Mouse (Mus musculus): ENCODE data around the gene Cfap299. TPM values are rescaled to one million over a fixed set of nuclear protein-coding genes. Genes with fewer than 3 reads are reported as not detected.
"Not testable (repeated sequence)": the region's sequence is repeated elsewhere in the genome, so short reads cannot be mapped to it uniquely, and the experiment has no call there.

The Cfap299 gene
- total RNA-seq, 2 experiments from 2014 or later = 0.48 to 1.7 TPM

DNA sequence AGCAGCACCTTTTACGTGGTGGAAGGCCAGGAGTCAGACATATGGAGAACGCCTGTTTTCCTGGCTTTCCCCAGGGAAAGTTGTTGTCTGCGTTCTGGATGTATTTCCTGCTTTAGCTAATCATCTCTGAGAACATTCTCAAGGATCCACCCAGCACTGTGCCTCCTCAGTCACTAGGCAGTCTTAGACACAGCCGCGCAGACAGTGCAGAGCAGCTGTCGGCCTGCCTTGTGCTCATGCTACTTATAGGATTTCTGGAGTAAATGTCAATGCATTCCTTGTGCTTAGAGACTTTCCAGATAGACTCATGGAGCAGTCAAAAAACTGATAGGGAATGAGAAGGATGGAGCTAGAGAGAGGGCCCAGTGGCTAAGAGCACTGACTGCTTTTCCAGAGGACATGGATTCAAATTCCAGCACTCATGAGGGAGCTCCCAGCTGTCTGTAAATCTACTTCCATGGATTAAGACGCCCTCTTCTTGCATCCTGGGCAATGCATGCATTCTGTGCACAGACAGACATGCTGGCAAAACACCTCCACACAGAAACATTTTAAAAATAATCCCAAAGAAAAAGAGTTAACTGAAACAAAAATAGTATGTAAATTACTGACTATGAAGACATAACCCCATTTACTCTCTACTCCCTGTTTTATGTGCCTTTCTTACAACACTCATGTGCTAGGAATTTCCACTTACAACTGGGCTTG is 193.3 kb downstream of the Cfap299 start:
- no peak for DNase-seq (ENCODE audit: low spot score in 2 of 2)

DNA sequence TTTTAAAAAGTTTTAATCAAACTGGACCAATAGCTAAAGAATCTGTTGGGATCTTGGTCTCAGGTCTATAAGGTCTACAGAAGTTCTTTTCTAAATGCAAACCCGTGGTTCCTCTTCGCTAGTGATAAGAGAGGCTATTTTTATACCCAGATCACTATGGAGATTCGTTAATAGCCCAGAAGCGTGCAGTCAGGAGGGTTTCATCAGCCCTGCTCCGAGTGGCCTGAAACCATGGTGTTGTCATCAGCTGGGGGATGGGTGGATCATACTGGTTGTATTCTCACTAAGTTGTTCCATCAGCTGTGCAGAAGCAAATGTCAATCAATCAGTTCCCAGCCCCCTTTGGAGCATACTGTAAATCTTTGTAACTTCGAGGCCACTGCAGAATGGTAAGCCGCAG is 193.9 kb downstream of the Cfap299 start:
- DNase-seq (ENCODE audit: low spot score in 2 of 2) = no peak

DNA sequence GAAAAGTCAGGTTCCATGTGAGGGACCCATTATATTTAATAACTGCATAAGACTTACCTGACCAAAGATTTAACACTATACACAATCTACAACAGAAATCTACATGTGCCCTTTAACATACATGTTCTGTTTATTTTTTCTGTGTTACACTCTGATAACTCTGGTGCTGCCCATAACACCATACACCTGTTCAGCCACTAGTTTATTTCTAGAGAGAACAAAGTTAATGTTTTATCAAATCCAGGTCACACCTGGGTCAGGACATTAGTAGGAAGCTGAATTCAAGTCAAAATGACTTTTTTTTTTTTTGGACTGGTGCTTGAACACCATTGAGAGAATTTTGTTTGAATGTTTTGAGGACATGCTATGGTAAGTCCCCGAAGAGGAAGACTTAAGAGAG is 194.7 kb downstream of the Cfap299 start:
- no peak for DNase-seq (ENCODE audit: low spot score in 2 of 2)

DNA sequence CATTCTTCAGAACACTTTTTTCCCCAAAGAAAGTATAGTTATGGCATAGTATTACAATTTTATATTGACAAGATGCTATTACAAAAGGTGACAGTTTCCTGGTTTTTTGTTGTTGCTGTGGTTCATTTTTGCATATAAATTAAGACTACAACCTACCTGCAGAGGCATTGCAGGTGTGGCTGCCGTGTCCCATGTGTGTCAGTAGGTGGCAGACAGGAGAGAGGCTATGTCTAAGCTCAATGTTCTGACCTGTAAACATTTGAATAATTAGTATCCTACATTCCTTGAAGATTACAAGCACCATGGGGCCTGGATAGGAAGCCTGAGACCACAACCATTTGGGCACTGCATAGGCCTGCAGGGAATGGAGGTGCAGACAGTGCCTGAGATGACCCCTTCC is 212.2 kb downstream of the Cfap299 start:
- DNase-seq (ENCODE audit: low spot score in 2 of 2) = no peak

DNA sequence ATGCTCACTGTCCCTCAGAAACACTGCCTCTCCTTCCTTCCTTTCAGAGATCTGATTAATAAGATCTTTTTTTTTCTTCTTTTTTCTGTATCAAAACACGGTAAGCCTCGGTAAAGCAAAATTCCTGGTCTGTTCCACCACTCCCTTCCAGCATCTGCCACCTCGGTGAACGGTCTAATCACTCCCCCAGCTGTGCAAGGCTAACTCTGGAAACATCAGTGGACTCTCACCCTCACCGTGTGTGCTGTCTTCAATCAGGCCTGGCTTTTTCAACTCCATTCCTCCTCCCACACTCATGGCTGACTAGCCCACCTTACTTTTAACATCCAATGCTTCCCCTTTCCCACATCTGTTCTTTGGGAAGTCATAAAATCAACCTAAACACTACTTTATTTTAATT is 221.2 kb downstream of the Cfap299 start:
- DNase-seq (ENCODE audit: low spot score in 2 of 2) = no peak

DNA sequence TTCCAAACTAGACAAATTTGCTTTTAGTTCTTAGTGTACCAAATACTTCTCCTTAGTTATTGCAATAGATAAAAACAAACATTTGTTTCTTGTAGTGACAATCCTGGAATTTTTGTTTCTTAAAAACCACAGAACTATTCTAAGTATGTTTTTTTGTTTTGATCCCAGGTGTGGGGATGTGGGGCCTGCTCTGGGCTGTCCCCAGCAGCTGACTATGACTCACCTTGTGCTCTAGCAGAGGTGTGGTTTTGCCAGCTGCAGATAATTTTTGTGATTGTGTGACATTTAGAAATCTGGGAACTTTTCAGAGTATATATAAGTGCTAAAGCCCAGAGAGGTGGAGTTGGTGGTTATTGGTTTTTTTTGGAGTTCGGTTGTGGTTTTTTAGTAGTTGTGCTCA is 221.8 kb downstream of the Cfap299 start:
- DNase-seq (ENCODE audit: low spot score in 2 of 2) = no peak

DNA sequence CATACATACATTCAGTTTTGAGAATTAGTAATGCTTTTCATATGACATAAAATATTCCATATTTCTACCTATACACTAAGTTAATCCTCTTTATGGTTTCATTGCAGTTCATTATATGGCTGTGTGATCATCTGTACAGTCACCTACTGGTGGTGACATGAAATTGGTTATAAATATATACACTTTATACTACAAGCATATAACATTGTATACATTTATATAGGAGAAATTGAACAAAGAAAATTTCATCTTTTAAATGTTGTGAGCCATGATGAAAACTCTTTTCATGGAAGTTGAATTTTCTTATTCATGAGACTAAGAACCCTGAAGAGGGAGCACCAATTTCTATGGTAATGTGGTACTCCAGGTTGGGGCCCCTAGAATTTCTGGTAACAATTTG is 223.3 kb downstream of the Cfap299 start, which contains the start of gene Gm11111:
Gm11111 (plus strand) TSS at position 301 of the 400 bp plus-strand sequence.
- DNase-seq (ENCODE audit: low spot score in 2 of 2) = no peak

DNA sequence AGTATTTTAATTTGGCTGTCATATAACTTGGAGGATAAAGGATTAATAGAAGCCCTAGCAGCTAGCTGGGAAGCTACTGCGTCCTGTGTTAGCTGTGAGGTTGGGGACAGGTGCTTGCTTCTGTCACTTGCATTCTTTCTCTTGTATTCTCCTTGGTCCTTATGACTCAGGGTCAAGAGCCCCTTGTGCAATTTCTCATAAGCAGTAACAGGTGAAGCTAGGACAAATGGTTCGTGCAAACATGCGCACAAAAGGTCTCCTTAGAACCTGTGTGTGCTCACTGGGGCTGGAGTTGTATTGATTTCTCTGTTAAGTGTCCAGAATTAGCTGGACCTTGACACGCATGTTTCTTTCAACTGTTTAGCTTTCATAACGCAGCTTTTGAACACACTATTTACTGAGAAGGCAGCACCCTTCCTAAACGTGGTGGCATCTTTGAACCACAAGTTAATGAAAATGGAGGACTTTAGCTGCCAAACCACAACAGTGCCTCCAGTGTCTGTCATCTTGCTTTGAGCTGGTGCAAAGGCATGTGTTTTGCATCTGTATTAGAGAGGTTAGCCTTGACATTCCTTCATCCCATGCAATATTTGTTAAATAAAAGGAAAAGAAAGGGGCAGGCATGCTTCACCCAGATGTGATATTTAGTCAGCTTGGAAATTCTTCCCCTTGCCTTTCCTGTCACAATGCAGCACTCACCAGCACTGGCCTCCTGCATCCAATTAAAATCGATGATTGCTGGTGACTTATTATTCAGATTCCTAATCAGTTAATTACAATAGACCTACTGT is 223.9 kb downstream of the Cfap299 start:
- no peak for DNase-seq (ENCODE audit: low spot score in 2 of 2)

DNA sequence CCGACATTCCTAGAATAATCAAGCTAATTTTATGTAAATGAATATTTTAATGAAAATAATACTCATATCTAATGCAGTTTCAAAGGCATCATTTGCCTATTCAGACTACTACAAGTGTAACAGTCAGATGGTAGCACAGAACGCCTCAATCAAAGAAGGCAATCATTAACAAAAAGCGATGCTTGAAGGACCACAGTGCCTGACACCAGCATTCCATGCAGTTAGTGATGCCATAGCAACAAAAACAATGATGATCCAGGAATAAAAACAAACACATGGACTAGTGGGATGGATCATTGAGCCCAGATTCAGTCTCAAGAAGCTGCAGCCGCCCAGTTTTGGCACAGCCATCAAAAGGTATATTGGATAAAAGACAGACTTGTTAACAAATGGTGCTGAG is 232.2 kb downstream of the Cfap299 start:
- no peak for DNase-seq (ENCODE audit: low spot score in 2 of 2)

DNA sequence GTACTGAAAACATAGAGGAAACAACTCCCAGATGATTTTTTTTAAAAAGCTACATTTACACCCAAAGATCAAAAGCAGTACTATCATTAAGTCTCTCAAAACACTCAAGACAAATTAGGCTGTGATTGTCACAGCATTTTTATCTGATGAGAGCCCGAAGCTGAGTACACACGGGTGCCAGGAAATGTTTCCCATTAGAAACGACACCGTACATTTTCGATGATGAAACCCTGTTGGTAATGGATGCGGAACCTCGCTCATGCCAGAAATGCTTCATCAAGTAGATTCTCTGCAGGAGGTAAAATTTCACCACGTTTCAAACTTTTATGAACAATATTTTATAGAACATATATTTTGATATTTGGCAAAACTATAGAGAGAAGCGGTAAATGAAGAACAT is 233.7 kb downstream of the Cfap299 start:
- no peak for DNase-seq (ENCODE audit: low spot score in 2 of 2)

DNA sequence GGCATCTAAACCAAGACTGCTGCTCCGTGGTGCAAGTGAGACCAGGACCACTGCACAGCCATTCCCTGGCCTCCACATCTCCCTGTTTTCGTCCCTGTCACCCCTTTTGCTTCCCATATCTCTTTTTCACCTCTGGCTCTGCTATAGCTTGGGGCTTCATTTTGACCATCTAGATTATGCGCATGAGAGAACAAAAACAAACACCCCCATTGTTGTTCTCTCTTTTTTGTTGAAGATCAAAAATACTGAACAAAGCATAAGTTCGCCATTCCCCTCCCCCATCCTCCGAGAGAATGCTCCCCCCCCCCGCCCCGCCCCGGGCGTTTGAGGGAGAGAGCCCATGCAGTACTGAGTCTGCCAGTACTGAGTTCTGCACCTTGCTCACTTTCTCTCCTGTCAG is 234.7 kb downstream of the Cfap299 start:
- no peak for DNase-seq (ENCODE audit: low spot score in 2 of 2)

DNA sequence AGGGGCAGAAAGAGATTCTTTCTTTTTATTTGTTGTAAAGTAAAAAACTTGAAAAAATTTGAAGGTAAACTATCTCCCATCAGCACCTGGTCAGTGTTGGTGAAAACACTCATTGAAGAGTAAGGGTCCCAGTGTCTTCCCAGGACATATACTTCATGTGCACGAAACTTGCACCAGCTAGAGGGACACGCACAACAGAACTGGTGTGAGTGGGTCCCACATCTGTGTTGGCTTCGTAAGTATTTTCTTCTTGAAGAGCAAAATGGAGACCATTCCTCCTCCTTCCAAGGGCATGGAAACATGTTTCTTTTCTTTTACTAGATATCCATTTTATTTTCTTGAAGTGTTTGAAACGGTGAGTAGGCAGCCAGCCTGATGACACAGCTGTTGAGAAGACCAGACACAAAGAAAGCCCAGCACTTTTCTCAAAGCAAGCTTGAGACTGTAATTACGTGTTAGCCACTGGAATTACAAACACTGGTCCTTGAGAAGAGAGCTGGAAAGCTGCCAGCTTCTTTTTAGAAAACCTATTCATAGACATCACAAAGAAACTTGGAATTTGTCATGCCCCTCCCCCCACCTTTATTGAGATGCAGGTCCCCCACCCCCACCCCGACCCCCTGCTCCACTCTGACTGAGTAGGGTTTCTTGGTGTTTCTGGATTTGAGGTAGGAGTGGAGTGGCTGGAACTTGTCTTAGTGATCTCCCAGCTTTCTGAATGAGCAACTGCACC is 237.5 kb downstream of the Cfap299 start:
- no peak for DNase-seq (ENCODE audit: low spot score in 2 of 2)

DNA sequence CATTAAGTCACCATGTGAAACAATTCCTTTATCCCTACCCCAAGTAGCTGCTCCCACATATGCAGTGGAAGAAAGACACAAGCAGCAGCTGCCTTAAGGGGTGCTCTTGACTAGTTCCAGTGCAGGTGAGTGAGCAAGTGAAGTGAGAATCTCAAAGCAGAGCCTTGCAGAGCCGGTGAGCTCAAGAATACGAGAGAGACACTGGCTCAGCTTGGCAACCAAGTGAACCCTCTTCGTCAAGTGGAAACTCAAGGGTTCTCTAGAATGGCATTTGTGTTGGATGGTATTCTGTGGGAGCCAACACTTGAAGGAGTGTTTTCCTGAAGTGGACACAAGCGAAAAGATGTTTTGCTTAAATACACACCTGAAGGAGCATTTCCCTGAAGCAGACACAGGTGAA is 239.4 kb downstream of the Cfap299 start:
- no peak for DNase-seq (ENCODE audit: low spot score in 2 of 2)

DNA sequence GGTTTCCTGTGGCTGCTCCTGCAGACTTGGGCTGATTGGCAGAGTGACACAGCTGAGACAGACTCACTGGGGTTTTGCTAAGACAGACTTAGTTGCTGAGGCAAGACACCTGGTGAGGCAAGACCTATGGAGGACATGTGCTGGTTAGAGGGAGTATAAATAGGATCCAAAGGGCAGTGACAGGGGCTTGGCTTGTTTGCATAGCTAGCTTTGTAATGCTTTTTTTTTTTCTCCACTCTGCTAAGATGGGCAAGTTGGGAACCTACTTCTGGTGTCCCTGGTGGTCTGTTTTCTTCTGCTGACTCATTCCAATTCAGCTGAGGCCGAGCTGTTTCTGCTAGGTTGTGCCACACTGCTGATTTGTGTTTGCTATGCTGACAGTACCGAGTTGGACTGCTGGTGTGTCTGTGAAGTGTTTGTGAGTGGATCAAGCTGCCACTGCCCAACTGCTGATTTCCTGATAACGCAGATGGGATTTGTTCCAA is 240.0 kb downstream of the Cfap299 start:
- no peak for DNase-seq (ENCODE audit: low spot score in 2 of 2)

DNA sequence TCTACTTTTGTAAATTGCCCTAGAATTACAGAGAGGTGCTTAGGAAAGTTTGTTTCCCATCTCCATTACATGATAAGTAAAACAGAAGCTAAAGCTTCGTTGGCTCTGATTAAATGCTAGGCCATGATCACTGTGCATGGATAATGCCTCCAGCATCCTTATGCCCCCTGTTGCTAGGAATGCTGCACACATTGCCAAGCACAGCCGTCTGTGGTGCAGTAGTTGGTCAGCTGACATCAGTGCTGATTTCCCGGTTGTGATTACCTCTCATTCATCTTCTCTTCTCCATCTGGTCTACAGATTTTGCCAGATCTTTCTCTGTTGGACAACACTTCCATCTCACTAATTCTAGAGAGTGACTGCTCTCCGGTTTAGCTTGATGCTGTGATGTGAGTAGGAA is 243.3 kb downstream of the Cfap299 start:
- DNase-seq (ENCODE audit: low spot score in 2 of 2) = peak in 1 of 2 experiments; percentile 41

DNA sequence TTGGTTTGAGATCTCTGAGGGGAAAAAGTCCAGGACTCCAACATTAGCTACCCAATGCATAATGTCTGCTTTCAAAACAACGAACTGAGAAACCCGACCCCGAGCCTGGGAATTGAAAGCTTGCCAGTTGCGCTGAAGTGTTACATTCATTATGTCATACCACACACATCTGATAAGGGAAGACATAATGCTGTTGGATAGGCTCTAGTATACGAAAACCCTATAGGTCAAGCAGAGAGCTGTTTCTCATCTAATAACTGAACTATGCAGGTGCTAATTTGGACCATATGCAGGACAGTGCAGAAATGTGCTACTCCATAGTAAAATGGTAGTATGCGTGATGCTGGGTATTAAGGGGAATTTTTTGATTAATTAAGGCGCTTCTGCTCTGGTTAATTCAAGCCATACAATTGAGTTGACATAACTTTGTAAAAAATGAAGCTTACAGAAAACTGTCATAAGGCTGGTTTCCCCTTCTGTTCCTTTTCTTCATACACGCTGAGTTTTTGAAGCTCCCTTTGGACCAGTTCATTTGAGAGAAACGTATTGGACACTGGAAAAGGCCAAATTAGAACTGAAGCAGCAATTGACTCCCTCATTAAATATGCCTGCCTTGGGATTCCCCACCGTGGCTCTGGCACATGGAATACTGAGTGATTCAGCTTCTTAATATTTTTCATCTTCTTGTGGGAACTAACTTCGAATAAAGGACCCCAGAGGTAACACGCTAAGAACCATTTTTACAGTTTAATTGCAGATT is 245.8 kb downstream of the Cfap299 start:
- no peak for DNase-seq (ENCODE audit: low spot score in 2 of 2)

DNA sequence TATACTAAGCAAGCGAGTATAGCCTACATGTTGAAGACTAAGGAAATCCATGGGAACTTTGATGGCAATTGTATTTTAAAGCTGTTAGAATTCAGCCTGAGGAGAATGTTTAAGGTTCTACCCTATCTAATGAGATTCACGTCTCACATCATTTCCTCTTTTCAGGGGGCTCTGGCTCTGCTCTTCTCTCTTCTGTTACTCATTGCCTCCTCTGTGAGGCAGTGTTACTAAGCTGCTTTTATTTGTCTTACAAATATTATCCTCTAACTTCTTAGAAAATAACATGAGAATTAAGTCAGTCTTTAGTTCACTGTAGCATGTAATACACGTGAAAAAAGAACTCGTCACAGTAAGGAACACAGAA is 246.3 kb downstream of the Cfap299 start:
- no peak for DNase-seq (ENCODE audit: low spot score in 2 of 2)

DNA sequence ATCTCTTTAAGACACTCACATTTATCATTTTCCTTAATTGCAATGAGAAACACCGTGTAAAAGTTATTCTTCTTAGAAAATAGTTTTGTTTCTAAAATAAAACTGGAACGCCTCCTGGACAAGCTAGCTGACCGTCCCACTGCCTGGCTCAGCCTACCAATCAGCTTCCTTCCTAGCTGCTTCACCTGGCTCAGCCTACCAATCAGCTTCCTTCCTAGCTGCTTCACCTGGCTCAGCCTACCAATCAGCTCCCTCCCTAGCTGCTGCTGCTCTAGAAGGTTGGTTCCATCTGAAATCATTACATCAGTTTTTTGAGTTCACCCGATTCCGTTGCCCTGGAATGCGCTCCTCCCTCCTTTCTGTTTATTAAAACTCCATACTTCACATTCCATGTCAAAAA is 247.4 kb downstream of the Cfap299 start:
- not testable (repeated sequence) for DNase-seq (ENCODE audit: low spot score in 2 of 2)

DNA sequence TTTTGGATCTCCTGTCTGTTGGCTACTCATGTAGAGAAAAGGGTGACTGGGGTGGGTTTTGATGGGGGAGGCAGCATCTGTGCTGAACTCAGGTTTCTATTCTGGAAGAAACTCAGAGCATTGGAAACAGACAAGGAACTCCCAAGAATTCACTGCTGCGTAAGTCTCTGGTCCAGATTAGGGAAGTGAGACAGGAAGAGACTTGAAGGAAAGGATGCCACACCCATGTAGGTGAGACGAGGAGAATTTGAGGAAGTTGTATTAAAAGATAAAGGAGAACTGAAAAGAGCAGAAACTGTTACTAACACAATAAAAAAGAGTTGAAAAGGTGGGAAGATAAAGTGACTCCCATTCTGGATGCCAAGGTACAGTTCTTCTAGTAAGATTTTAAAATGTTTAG is 249.3 kb downstream of the Cfap299 start:
- DNase-seq (ENCODE audit: low spot score in 2 of 2) = no peak

DNA sequence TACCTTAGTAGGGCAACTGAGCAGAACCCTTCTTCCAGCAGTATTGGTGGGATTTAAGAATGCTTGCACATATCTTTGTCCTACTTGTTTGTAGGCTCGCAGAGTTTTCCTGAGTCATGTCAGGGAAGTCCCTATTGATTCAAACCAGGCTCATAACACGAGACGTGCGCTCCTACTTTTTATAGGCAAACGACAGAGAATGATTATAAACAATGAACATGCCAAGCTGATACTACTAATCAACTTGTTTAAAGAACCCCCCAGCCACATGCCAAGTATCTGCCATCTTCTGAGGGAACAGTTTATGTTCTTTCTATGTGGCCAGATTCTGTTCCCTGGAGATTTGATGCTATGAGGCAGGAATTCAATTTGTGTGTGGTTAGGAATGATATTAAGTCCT is 251.7 kb downstream of the Cfap299 start:
- DNase-seq (ENCODE audit: low spot score in 2 of 2) = no peak

DNA sequence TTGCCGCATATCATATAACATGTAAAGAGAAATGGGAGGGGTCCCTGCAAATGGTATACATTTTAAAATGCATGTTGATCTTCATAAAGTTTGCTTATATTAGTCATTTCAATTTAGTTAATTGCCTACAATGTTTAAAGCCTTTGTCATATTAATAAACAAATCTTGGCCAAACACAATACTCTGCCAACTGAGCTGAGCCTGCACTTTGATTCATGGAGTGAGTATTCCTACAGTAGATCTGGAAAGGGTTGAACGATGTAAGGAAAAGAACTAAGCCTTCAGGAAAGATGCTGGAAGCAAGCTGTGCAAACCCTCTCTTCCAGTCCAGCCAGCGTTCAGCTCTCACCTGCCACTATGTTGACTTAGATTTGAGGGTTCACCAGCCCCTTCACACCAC is 252.9 kb downstream of the Cfap299 start:
- no peak for DNase-seq (ENCODE audit: low spot score in 2 of 2)
